Mouse (Mus musculus): ENCODE measurements at regions not wholly inside any gene's neighbourhood (a gene's known extent, or its start where the extent isn't known, plus 50 kb on each side); places are given as distances from the start of the nearest gene placed in this dataset.

GRCm38 (mm10) chrX:99567367-99568164 is 96.5 kb upstream of the Pja1 start:
- H3K27me3 ChIP-seq (ENCODE audit: control insufficient read depth, insufficient read depth, insufficient read length) = no peaks in the 10 kb centered on the region
- no peak for TF ChIP-seq MAX (IDR thresholded peaks at IDR 0.05)
- no peak for TF ChIP-seq USF1 (IDR thresholded peaks at IDR 0.05; ENCODE audit: low read depth)
- TF ChIP-seq CEBPB (IDR thresholded peaks at IDR 0.05; ENCODE audit: low read depth) = no peak
- no peak for TF ChIP-seq MYOD1 (IDR thresholded peaks at IDR 0.05; ENCODE audit: control insufficient read depth, insufficient read length, low read depth)
- no peak for TF ChIP-seq MYOG (IDR thresholded peaks at IDR 0.05; ENCODE audit: control insufficient read depth, extremely low read depth, insufficient read length)
- no peak for TF ChIP-seq FOSL1 (IDR thresholded peaks at IDR 0.05; ENCODE audit: insufficient read depth, low read length, poor library complexity, severe bottlenecking)
- TF ChIP-seq CTCF (IDR thresholded peaks at IDR 0.05; ENCODE audit: control insufficient read depth, insufficient read depth, insufficient read length) = no peak
- no peak overlapping the region for H3K4me3 ChIP-seq (ENCODE audit: insufficient read depth, poor library complexity, severe bottlenecking)

GRCm38 (mm10) chrX:99561995-99562394 is 90.9 kb upstream of the Pja1 start:
- no peaks in the 10 kb centered on the region for H3K27me3 ChIP-seq (ENCODE audit: control insufficient read depth, insufficient read depth, insufficient read length)
- no peak for TF ChIP-seq MAX (IDR thresholded peaks at IDR 0.05)
- no peak for TF ChIP-seq USF1 (IDR thresholded peaks at IDR 0.05; ENCODE audit: low read depth)
- no peak for TF ChIP-seq MYOD1 (IDR thresholded peaks at IDR 0.05; ENCODE audit: control insufficient read depth, insufficient read length, low read depth)
- no peak for TF ChIP-seq CEBPB (IDR thresholded peaks at IDR 0.05; ENCODE audit: low read depth)
- no peak for TF ChIP-seq CTCF (IDR thresholded peaks at IDR 0.05; ENCODE audit: control insufficient read depth, insufficient read depth, insufficient read length)
- no peak for TF ChIP-seq MYOG (IDR thresholded peaks at IDR 0.05; ENCODE audit: control insufficient read depth, extremely low read depth, insufficient read length)
- TF ChIP-seq FOSL1 (IDR thresholded peaks at IDR 0.05; ENCODE audit: insufficient read depth, low read length, poor library complexity, severe bottlenecking) = no peak
- H3K4me3 ChIP-seq (ENCODE audit: insufficient read depth, poor library complexity, severe bottlenecking) = no peak overlapping the region

More at GRCm38 (mm10) chrX:99567367-99568164, 96.5 kb upstream of the Pja1 start:
- H3K36me3 ChIP-seq (ENCODE audit: control insufficient read depth, insufficient read depth) = no peaks in the 10 kb centered on the region
- H3ac ChIP-seq (ENCODE audit: control insufficient read depth, insufficient read length, low read depth) = no peak overlapping the region
- H3K79me3 ChIP-seq (ENCODE audit: low read depth) = no peaks in the 10 kb centered on the region
- H3K79me2 ChIP-seq (ENCODE audit: control insufficient read depth, insufficient read depth) = no peaks in the 10 kb centered on the region

GRCm38 (mm10) chrX:99560699-99561098 is 89.6 kb upstream of the Pja1 start:
- TF ChIP-seq MYOD1 (IDR thresholded peaks at IDR 0.05; ENCODE audit: control insufficient read depth, insufficient read length, low read depth) (no peak), USF1 (IDR thresholded peaks at IDR 0.05; ENCODE audit: low read depth) (no peak), FOSL1 (IDR thresholded peaks at IDR 0.05; ENCODE audit: insufficient read depth, low read length, poor library complexity, severe bottlenecking) (no peak), MAX (IDR thresholded peaks at IDR 0.05) (no peak), MYOG (IDR thresholded peaks at IDR 0.05; ENCODE audit: control insufficient read depth, extremely low read depth, insufficient read length) (no peak), CEBPB (IDR thresholded peaks at IDR 0.05; ENCODE audit: low read depth) (no peak), CTCF (IDR thresholded peaks at IDR 0.05; ENCODE audit: control insufficient read depth, insufficient read depth, insufficient read length) (no peak)
- no peaks in the 10 kb centered on the region for H3K27me3 ChIP-seq (ENCODE audit: control insufficient read depth, insufficient read depth, insufficient read length)
- no peak overlapping the region for H3ac ChIP-seq (ENCODE audit: control insufficient read depth, insufficient read length, low read depth)
- H3K79me2 ChIP-seq (ENCODE audit: control insufficient read depth, insufficient read depth) = no peaks in the 10 kb centered on the region
- H3K36me3 ChIP-seq (ENCODE audit: control insufficient read depth, insufficient read depth) = no peaks in the 10 kb centered on the region
- no peaks in the 10 kb centered on the region for H3K79me3 ChIP-seq (ENCODE audit: low read depth)
- H3K4me3 ChIP-seq (ENCODE audit: insufficient read depth, poor library complexity, severe bottlenecking) = no peak overlapping the region

More at GRCm38 (mm10) chrX:99561995-99562394, 90.9 kb upstream of the Pja1 start:
- Histone ChIP-seq H3K79me3 (ENCODE audit: low read depth) (no peaks in the 10 kb centered on the region), H3ac (ENCODE audit: control insufficient read depth, insufficient read length, low read depth) (no peak overlapping the region), H3K36me3 (ENCODE audit: control insufficient read depth, insufficient read depth) (no peaks in the 10 kb centered on the region), H3K79me2 (ENCODE audit: control insufficient read depth, insufficient read depth) (no peaks in the 10 kb centered on the region)

GRCm38 (mm10) chrX:99556876-99557354 is 85.8 kb upstream of the Pja1 start:
- TF ChIP-seq MYOG (IDR thresholded peaks at IDR 0.05; ENCODE audit: control insufficient read depth, extremely low read depth, insufficient read length) = no peak
- TF ChIP-seq CEBPB (IDR thresholded peaks at IDR 0.05; ENCODE audit: low read depth) = no peak
- TF ChIP-seq USF1 (IDR thresholded peaks at IDR 0.05; ENCODE audit: low read depth) = no peak
- TF ChIP-seq CTCF (IDR thresholded peaks at IDR 0.05; ENCODE audit: control insufficient read depth, insufficient read depth, insufficient read length) = no peak
- no peak for TF ChIP-seq MAX (IDR thresholded peaks at IDR 0.05)
- TF ChIP-seq MYOD1 (IDR thresholded peaks at IDR 0.05; ENCODE audit: control insufficient read depth, insufficient read length, low read depth) = no peak
- no peak for TF ChIP-seq FOSL1 (IDR thresholded peaks at IDR 0.05; ENCODE audit: insufficient read depth, low read length, poor library complexity, severe bottlenecking)
- no peaks in the 10 kb centered on the region for H3K79me3 ChIP-seq (ENCODE audit: low read depth)
- H3K4me3 ChIP-seq (ENCODE audit: insufficient read depth, poor library complexity, severe bottlenecking) = no peak overlapping the region
- H3K27me3 ChIP-seq (ENCODE audit: control insufficient read depth, insufficient read depth, insufficient read length) = no peaks in the 10 kb centered on the region
- H3K79me2 ChIP-seq (ENCODE audit: control insufficient read depth, insufficient read depth) = no peaks in the 10 kb centered on the region
- no peaks in the 10 kb centered on the region for H3K36me3 ChIP-seq (ENCODE audit: control insufficient read depth, insufficient read depth)
- H3ac ChIP-seq (ENCODE audit: control insufficient read depth, insufficient read length, low read depth) = no peak overlapping the region

- no peaks in the 10 kb centered on the region for H3K27me3 ChIP-seq (ENCODE audit: control insufficient read depth, insufficient read depth, insufficient read length)
Measured at GRCm38 (mm10) chrX:99555976-99556781, 85.1 kb upstream of the Pja1 start.

More at GRCm38 (mm10) chrX:99555976-99556781, 85.1 kb upstream of the Pja1 start:
- Histone ChIP-seq H3K79me3 (ENCODE audit: low read depth) (no peaks in the 10 kb centered on the region), H3K79me2 (ENCODE audit: control insufficient read depth, insufficient read depth) (no peaks in the 10 kb centered on the region), H3K4me3 (ENCODE audit: insufficient read depth, poor library complexity, severe bottlenecking) (no peak overlapping the region), H3K36me3 (ENCODE audit: control insufficient read depth, insufficient read depth) (no peaks in the 10 kb centered on the region), H3ac (ENCODE audit: control insufficient read depth, insufficient read length, low read depth) (no peak overlapping the region)
- TF ChIP-seq USF1 (IDR thresholded peaks at IDR 0.05; ENCODE audit: low read depth) = no peak
- TF ChIP-seq MYOG (IDR thresholded peaks at IDR 0.05; ENCODE audit: control insufficient read depth, extremely low read depth, insufficient read length) = no peak
- no peak for TF ChIP-seq MAX (IDR thresholded peaks at IDR 0.05)
- no peak for TF ChIP-seq FOSL1 (IDR thresholded peaks at IDR 0.05; ENCODE audit: insufficient read depth, low read length, poor library complexity, severe bottlenecking)
- no peak for TF ChIP-seq MYOD1 (IDR thresholded peaks at IDR 0.05; ENCODE audit: control insufficient read depth, insufficient read length, low read depth)
- TF ChIP-seq CTCF (IDR thresholded peaks at IDR 0.05; ENCODE audit: control insufficient read depth, insufficient read depth, insufficient read length) = no peak
- TF ChIP-seq CEBPB (IDR thresholded peaks at IDR 0.05; ENCODE audit: low read depth) = no peak

Data from C2C12 (cell line).